Mouse (Mus musculus): ENCODE data around the gene Gas1.

The Gas1 gene

GRCm38 (mm10) chr13:60177106-60177796 is at the start of gene Gas1:
Gene Gas1, minus strand, starts transcription at chr13:60177365.
- DNase-seq (ENCODE audit: low read depth, low spot score), result no peak

- DNase-seq (ENCODE audit: low read depth, low spot score), result no peak
Measured at GRCm38 (mm10) chr13:60226251-60226836, 49.2 kb upstream of the Gas1 start.

- DNase-seq (ENCODE audit: low read depth, low spot score), result no peak
Measured at GRCm38 (mm10) chr13:60225736-60226135, 48.6 kb upstream of the Gas1 start.

GRCm38 (mm10) chr13:60225276-60225675 is 48.1 kb upstream of the Gas1 start:
- no peak for DNase-seq (ENCODE audit: low read depth, low spot score)

GRCm38 (mm10) chr13:60223797-60224196 is 46.6 kb upstream of the Gas1 start:
- no peak for DNase-seq (ENCODE audit: low read depth, low spot score)

- no peak for DNase-seq (ENCODE audit: low read depth, low spot score)
Measured at GRCm38 (mm10) chr13:60222336-60222735, 45.2 kb upstream of the Gas1 start.

GRCm38 (mm10) chr13:60213896-60214295 is 36.7 kb upstream of the Gas1 start:
- DNase-seq (ENCODE audit: low read depth, low spot score), result no peak

- DNase-seq (ENCODE audit: low read depth, low spot score), result no peak
Measured at GRCm38 (mm10) chr13:60207135-60207601, 30.0 kb upstream of the Gas1 start.

- no peak for DNase-seq (ENCODE audit: low read depth, low spot score)
Measured at GRCm38 (mm10) chr13:60204746-60205145, 27.6 kb upstream of the Gas1 start.

- no peak for DNase-seq (ENCODE audit: low read depth, low spot score)
Measured at GRCm38 (mm10) chr13:60193273-60193672, 16.1 kb upstream of the Gas1 start.

GRCm38 (mm10) chr13:60189923-60190322 is 12.8 kb upstream of the Gas1 start:
- DNase-seq (ENCODE audit: low read depth, low spot score), result no peak

- no peak for DNase-seq (ENCODE audit: low read depth, low spot score)
Measured at GRCm38 (mm10) chr13:60188952-60189351, 11.8 kb upstream of the Gas1 start.

- DNase-seq (ENCODE audit: low read depth, low spot score), result no peak
Measured at GRCm38 (mm10) chr13:60187276-60187675, 10.1 kb upstream of the Gas1 start.

- no peak for DNase-seq (ENCODE audit: low read depth, low spot score)
Measured at GRCm38 (mm10) chr13:60182346-60182745, 5.2 kb upstream of the Gas1 start.

GRCm38 (mm10) chr13:60179641-60180040 is 2.5 kb upstream of the Gas1 start:
- DNase-seq (ENCODE audit: low read depth, low spot score), result no peak

- DNase-seq (ENCODE audit: low read depth, low spot score), result peak; percentile 79
Measured at GRCm38 (mm10) chr13:60178416-60178815, 1.3 kb upstream of the Gas1 start.

- DNase-seq (ENCODE audit: low read depth, low spot score), result no peak
Measured at GRCm38 (mm10) chr13:60177797-60178110, 589 bp upstream of the Gas1 start.

- DNase-seq (ENCODE audit: low read depth, low spot score), result no peak
Measured at GRCm38 (mm10) chr13:60176776-60177105, 424 bp downstream of the Gas1 start.

GRCm38 (mm10) chr13:60176136-60176775 is 909 bp downstream of the Gas1 start:
- DNase-seq (ENCODE audit: low read depth, low spot score), result no peak

GRCm38 (mm10) chr13:60175490-60176135 is 1.6 kb downstream of the Gas1 start:
- DNase-seq (ENCODE audit: low read depth, low spot score), result no peak

- DNase-seq (ENCODE audit: low read depth, low spot score), result no peak
Measured at GRCm38 (mm10) chr13:60174953-60175352, 2.2 kb downstream of the Gas1 start.

Measured in telencephalon, adult 2 months (tissue).